Mouse (Mus musculus): ENCODE measurements at regions not wholly inside any gene's neighbourhood (a gene's known extent, or its start where the extent isn't known, plus 50 kb on each side); places are given as distances from the start of the nearest gene placed in this dataset.

- DNase-seq (ENCODE audit: inconsistent ontology term), result no peak
Measured at GRCm38 (mm10) chr1:154995778-154996390, 103.6 kb downstream of the Ier5 start.

- DNase-seq (ENCODE audit: inconsistent ontology term), result no peak
Measured at GRCm38 (mm10) chr1:154993927-154994856, 105.2 kb downstream of the Ier5 start.

DNA sequence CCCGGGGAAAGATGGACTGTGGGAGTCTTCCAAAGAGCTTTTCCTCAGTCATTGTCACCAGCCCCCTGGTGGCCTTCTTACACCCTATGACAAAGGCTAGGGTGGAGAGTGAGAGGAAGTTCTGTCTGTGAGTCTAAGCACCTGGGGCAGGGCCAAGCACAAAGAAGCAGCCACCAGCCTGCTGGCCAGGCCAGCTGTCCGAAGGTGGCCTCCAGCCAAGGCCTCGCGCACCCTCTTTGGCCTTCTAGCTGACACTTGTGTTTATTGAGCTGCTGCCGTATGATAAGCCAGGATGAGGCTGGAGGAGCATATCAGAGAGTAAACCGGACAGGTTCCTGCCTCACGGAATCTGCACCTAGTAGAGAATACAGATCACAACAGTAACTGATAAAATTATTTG is 99.0 kb upstream of the Cacna1e start:
- DNase-seq (ENCODE audit: inconsistent ontology term), result peak; percentile 57

GRCm38 (mm10) chr1:154982836-154983235 is 98.5 kb upstream of the Cacna1e start:
- DNase-seq (ENCODE audit: inconsistent ontology term), result peak; percentile 4

DNA sequence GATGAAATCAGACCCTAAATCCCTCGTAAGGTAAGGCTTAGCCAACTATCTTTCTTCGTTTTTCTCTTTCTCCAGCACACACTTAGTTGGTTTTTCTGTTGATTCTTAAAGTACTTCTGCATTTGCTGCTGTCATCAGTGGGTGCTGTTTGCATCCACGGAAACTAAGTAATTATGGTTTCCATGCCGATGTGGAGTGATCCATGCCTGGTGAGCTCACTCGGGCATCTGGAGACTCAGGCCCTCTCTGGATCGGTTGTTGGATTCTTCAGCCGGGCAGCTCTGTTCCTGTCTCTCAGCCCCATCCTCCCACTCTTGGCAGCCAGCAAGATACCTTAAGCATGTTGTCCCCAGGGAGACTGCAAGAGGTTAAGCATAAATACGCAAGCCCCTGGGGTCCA is 97.4 kb upstream of the Cacna1e start:
- DNase-seq (ENCODE audit: inconsistent ontology term), result no peak

DNA sequence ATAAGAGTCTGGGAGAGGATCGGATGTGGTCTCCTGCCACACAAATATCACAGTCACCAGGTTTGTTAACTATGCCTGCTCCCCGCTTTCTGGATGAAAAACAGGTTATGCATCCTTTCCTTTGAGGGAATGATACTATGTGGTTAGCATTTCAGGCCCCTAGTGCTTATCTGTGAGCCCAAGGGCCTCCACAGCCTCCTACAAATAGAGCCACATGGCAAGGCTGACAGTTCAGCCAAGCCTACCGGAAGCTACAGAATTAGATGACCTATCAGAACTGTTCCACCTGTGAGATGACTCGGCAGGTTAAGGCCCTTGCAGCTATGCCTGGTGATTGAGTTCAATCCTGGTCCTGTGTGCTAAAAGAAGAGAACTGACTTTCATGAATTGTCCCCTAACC is 91.4 kb upstream of the Cacna1e start:
- no peak for DNase-seq (ENCODE audit: inconsistent ontology term)

DNA sequence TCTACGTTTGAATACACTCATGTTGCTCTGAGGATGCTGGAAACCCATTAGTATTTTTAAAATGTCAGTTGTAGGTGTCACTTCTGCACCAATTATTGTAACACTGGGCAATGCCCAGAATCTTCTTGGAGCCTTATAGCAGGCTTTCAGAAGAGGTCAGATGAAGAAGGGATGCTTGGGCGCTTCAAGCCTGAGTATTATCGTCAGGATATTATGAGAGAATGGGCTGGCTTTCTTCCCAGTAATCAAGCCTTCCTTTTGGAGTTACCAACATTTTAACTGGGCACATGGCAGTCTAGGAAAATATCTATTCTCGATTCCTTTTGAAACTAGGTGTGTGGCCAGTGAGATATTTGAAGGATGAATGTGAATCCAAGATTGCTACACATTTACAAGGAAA is 77.0 kb upstream of the Cacna1e start:
- no peak for DNase-seq (ENCODE audit: inconsistent ontology term)

DNA sequence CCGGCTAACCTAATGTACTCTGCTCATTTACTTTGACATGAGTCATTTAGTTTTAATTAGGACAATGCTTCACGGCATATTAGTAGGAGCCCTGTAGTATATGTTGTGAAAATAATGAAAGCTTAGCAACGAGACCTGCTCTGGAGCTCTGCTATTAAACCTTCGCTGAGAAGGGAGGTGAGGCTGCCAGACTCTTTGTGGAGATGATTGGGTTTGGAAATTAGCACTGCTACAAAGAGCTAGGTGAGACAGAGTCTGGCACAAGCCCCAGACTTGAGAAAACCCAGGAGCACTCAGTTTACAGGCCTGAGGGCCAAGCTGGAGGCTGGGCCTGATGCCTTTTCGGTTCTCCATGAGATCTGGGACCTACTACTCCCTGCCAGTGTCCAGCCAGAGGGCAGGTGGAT is 72.3 kb upstream of the Cacna1e start:
- peak; percentile 30 for DNase-seq (ENCODE audit: inconsistent ontology term)

DNA sequence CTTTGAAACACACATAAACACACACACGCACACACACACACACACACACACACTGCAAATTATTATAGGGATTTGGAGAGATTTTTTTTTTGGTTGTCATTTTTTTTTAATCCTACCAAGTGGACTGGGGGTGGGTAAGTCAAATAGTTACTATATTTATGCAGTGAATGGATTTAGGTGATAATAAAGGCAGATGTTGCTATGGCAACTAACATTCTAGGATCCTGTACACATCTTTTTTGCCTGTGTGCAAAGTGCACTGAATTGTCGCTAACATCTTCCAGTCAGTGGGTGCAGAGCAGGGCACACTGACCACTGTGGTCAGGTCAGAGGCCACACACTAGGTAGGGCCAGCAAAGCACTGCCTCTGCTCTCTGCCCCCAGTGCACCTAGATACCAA is 68.4 kb upstream of the Cacna1e start:
- no peak for DNase-seq (ENCODE audit: inconsistent ontology term)
